Mouse (Mus musculus): Measurements from ENCODE around the gene Magi1. TPM values are rescaled to one million over a fixed set of nuclear protein-coding genes. Genes with fewer than 3 reads are reported as not detected.

The Magi1 gene
- polyA plus RNA-seq, 1 experiment = 2.1 TPM

- H3K27ac ChIP-seq (ENCODE audit: control insufficient read depth, insufficient read depth, low read length) = no peak overlapping the region
- TF ChIP-seq CTCF (IDR thresholded peaks at IDR 0.05; ENCODE audit: borderline replicate concordance, control insufficient read depth, extremely low read depth, insufficient read depth, low read length, poor library complexity) (no peak), POLR2A (IDR thresholded peaks at IDR 0.05; ENCODE audit: control insufficient read depth, extremely low read depth, insufficient read depth, low read length, poor library complexity) (no peak)
- no peak for DNase-seq
- H3K4me3 ChIP-seq (ENCODE audit: control insufficient read depth, insufficient read depth, low read length) = no peak overlapping the region
- WGBS = 71% methylated on average over 4 of the region's 4 CpGs
- H3K4me1 ChIP-seq (replicated peaks; ENCODE audit: control insufficient read depth, insufficient read depth, low read length) = no peaks in the 10 kb centered on the region
- H3K36me3 ChIP-seq (ENCODE audit: control insufficient read depth, insufficient read depth, low read length) = no peaks in the 10 kb centered on the region
- no peaks in the 10 kb centered on the region for H3K27me3 ChIP-seq (ENCODE audit: control insufficient read depth, insufficient read depth, low read length)
Measured at GRCm38 (mm10) chr6:94218076-94218475, 65.6 kb downstream of the Magi1 start.

DNA sequence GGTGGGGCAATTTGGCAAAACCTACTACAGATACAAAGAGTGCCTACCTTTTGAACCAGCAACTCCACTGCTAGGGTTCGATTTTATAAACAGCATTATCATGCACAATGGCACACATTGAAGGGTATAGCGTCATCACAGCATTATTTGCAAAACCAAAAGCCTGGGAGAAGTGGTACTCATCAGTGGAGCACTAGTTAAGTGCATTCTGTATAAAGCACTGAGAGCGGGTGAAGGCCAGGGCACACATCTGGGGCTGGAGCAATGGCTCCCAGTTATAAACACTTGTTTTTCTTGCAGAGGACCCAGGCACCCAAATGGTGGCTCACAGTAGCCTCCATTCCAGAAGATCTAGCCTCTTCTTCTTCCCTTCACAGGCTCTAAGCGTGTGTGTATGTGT, 67.9 kb downstream of the Magi1 start:
- Histone ChIP-seq H3K27ac (ENCODE audit: control insufficient read depth, insufficient read depth, low read length) (no peak overlapping the region), H3K36me3 (ENCODE audit: control insufficient read depth, insufficient read depth, low read length) (no peaks in the 10 kb centered on the region), H3K4me1 (replicated peaks; ENCODE audit: control insufficient read depth, insufficient read depth, low read length) (no peaks in the 10 kb centered on the region), H3K27me3 (ENCODE audit: control insufficient read depth, insufficient read depth, low read length) (no peaks in the 10 kb centered on the region), H3K4me3 (ENCODE audit: control insufficient read depth, insufficient read depth, low read length) (no peak overlapping the region)
- 95% methylated on average over 4 of the region's 4 CpGs for WGBS
- DNase-seq = no peak
- no peak for TF ChIP-seq CTCF (IDR thresholded peaks at IDR 0.05; ENCODE audit: borderline replicate concordance, control insufficient read depth, extremely low read depth, insufficient read depth, low read length, poor library complexity)
- TF ChIP-seq POLR2A (IDR thresholded peaks at IDR 0.05; ENCODE audit: control insufficient read depth, extremely low read depth, insufficient read depth, low read length, poor library complexity) = no peak

GRCm38 (mm10) chr6:94214895-94215538, 68.7 kb downstream of the Magi1 start:
- Histone ChIP-seq H3K27ac (ENCODE audit: control insufficient read depth, insufficient read depth, low read length) (no peak overlapping the region), H3K4me3 (ENCODE audit: control insufficient read depth, insufficient read depth, low read length) (no peak overlapping the region), H3K4me1 (replicated peaks; ENCODE audit: control insufficient read depth, insufficient read depth, low read length) (no peaks in the 10 kb centered on the region), H3K36me3 (ENCODE audit: control insufficient read depth, insufficient read depth, low read length) (no peaks in the 10 kb centered on the region), H3K27me3 (ENCODE audit: control insufficient read depth, insufficient read depth, low read length) (no peaks in the 10 kb centered on the region)
- WGBS = 93% methylated on average over 7 of the region's 7 CpGs
- no peak for DNase-seq
- TF ChIP-seq POLR2A (IDR thresholded peaks at IDR 0.05; ENCODE audit: control insufficient read depth, extremely low read depth, insufficient read depth, low read length, poor library complexity) (no peak), CTCF (IDR thresholded peaks at IDR 0.05; ENCODE audit: borderline replicate concordance, control insufficient read depth, extremely low read depth, insufficient read depth, low read length, poor library complexity) (no peak)

GRCm38 (mm10) chr6:94205926-94206325, 77.8 kb downstream of the Magi1 start:
- H3K27ac ChIP-seq (ENCODE audit: control insufficient read depth, insufficient read depth, low read length) = no peak overlapping the region
- 60% methylated on average over 5 of the region's 5 CpGs for WGBS
- no peaks in the 10 kb centered on the region for H3K4me1 ChIP-seq (replicated peaks; ENCODE audit: control insufficient read depth, insufficient read depth, low read length)
- TF ChIP-seq POLR2A (IDR thresholded peaks at IDR 0.05; ENCODE audit: control insufficient read depth, extremely low read depth, insufficient read depth, low read length, poor library complexity) (no peak), CTCF (IDR thresholded peaks at IDR 0.05; ENCODE audit: borderline replicate concordance, control insufficient read depth, extremely low read depth, insufficient read depth, low read length, poor library complexity) (no peak)
- no peak for DNase-seq
- no peak overlapping the region for H3K4me3 ChIP-seq (ENCODE audit: control insufficient read depth, insufficient read depth, low read length)
- H3K36me3 ChIP-seq (ENCODE audit: control insufficient read depth, insufficient read depth, low read length) = no peaks in the 10 kb centered on the region
- H3K27me3 ChIP-seq (ENCODE audit: control insufficient read depth, insufficient read depth, low read length) = no peaks in the 10 kb centered on the region

DNA sequence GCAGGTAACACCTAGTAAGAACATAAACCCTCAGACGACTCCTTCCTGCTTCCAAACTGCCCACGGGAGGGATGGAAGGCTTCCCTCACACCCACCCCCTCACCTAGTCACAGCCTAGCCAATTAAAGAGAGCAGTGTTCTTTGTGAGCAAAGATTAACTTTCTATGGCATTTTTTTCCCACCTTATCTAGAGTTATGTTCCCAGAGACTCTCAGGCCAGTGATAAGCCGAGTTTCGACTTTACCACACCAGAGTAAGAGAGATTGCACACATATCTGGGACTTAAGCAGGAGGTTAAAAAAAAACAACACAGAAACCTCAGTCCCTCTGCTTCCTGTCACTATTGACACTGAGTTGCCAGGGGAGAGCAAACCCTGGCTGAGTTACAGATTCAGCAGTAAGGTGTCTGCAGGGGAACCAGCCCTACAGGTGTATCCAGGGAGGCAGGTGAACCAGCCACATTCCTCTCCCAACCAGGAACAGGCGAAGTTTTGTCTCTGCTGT, 80.0 kb downstream of the Magi1 start:
- Histone ChIP-seq H3K36me3 (ENCODE audit: control insufficient read depth, insufficient read depth, low read length) (no peaks in the 10 kb centered on the region), H3K4me1 (replicated peaks; ENCODE audit: control insufficient read depth, insufficient read depth, low read length) (no peaks in the 10 kb centered on the region), H3K27ac (ENCODE audit: control insufficient read depth, insufficient read depth, low read length) (no peak overlapping the region), H3K27me3 (ENCODE audit: control insufficient read depth, insufficient read depth, low read length) (no peaks in the 10 kb centered on the region), H3K4me3 (ENCODE audit: control insufficient read depth, insufficient read depth, low read length) (no peak overlapping the region)
- no peak for TF ChIP-seq POLR2A (IDR thresholded peaks at IDR 0.05; ENCODE audit: control insufficient read depth, extremely low read depth, insufficient read depth, low read length, poor library complexity)
- DNase-seq = no peak
- 43% methylated on average over 5 of the region's 5 CpGs for WGBS

DNA sequence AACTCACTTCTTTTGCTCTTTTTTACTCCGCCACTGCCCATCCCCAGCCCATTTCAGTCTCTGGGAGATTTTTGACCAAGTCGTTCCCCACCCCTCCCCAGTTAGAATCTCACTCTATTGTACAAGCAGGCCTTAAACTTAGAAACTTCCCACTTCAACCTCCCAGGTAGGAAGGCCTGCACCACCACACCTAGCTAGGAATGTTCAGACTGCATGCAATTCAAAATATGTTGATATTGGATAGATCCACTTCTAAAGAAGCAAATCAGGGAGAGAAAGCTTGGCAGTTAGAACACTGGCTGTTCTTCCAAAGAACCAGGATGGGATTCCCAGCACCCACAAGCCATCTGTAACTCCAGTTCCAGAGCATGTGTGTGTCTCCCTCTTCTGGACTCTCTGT, 81.8 kb downstream of the Magi1 start:
- WGBS = 98% methylated on average over 2 of the region's 2 CpGs
- TF ChIP-seq POLR2A (IDR thresholded peaks at IDR 0.05; ENCODE audit: control insufficient read depth, extremely low read depth, insufficient read depth, low read length, poor library complexity) (no peak), CTCF (IDR thresholded peaks at IDR 0.05; ENCODE audit: borderline replicate concordance, control insufficient read depth, extremely low read depth, insufficient read depth, low read length, poor library complexity) (no peak)
- H3K36me3 ChIP-seq (ENCODE audit: control insufficient read depth, insufficient read depth, low read length) = no peaks in the 10 kb centered on the region
- no peak overlapping the region for H3K27ac ChIP-seq (ENCODE audit: control insufficient read depth, insufficient read depth, low read length)
- DNase-seq = no peak
- H3K27me3 ChIP-seq (ENCODE audit: control insufficient read depth, insufficient read depth, low read length) = no peaks in the 10 kb centered on the region
- H3K4me3 ChIP-seq (ENCODE audit: control insufficient read depth, insufficient read depth, low read length) = no peak overlapping the region
- no peaks in the 10 kb centered on the region for H3K4me1 ChIP-seq (replicated peaks; ENCODE audit: control insufficient read depth, insufficient read depth, low read length)

- no peak for TF ChIP-seq POLR2A (IDR thresholded peaks at IDR 0.05; ENCODE audit: control insufficient read depth, extremely low read depth, insufficient read depth, low read length, poor library complexity)
- no peak for TF ChIP-seq CTCF (IDR thresholded peaks at IDR 0.05; ENCODE audit: borderline replicate concordance, control insufficient read depth, extremely low read depth, insufficient read depth, low read length, poor library complexity)
- no peaks in the 10 kb centered on the region for H3K27me3 ChIP-seq (ENCODE audit: control insufficient read depth, insufficient read depth, low read length)
- H3K4me1 ChIP-seq (replicated peaks; ENCODE audit: control insufficient read depth, insufficient read depth, low read length) = no peaks in the 10 kb centered on the region
- no peak overlapping the region for H3K4me3 ChIP-seq (ENCODE audit: control insufficient read depth, insufficient read depth, low read length)
- 64% methylated on average over 3 of the region's 3 CpGs for WGBS
- H3K27ac ChIP-seq (ENCODE audit: control insufficient read depth, insufficient read depth, low read length) = no peak overlapping the region
- no peaks in the 10 kb centered on the region for H3K36me3 ChIP-seq (ENCODE audit: control insufficient read depth, insufficient read depth, low read length)
- DNase-seq = no peak
Measured at GRCm38 (mm10) chr6:94200910-94201309, 82.8 kb downstream of the Magi1 start.

Data from thymus, adult 2 months (tissue).